Mouse (Mus musculus) left cerebral cortex, postnatal 36 days (tissue): ENCODE measurements around the gene Zfp410. TPM values are rescaled to one million over a fixed set of nuclear protein-coding genes. Genes with fewer than 3 reads are reported as not detected.
"Not testable (repeated sequence)": the region's sequence is repeated elsewhere in the genome, so short reads cannot be mapped to it uniquely, and the experiment has no call there.

Experiments
- DNase-seq, 2 experiments: peaks; one replicate each; pipeline ENCODE4 v3.0.0; 2021 to 2022; ENCODE audit warnings: low spot score in 2 of 2, mixed read lengths in 1 of 2
- intact Hi-C: fragments of 180-260 bp; cut with DNase I; formaldehyde crosslinking; loops from one replicate; pipeline ENCODE4 v1.15.1; 2025
- total RNA-seq, 2 experiments: library from RNA; stranded (reverse); gene quantifications; 2 replicates each; pipeline ENCODE4 v1.2.3; 2021

Zfp410 gene
- total RNA-seq, 2 experiments from 2014 or later: 30.7 to 39.5 TPM

DNA sequence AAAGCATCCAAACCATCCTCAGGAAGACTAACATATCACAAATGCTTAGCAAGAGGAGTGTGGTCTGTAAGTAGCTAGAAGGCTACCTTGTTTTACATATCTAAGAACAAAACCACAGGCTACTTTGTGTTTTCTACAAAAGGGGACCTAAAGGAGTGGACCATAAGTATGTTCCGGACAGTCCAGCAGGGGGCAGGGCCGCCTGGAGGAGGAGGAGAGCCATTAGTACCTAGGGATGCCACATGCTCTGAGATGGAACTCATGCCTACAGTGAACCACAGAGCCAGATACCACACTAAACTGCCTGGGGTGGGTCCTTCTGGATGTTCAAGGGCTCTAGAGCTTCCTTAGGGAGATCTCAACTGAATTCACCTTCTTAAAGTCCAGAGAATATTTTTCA is 30.5 kb downstream of the Zfp410 start:
- intact Hi-C loops: no loop called here
- DNase-seq: no peak

DNA sequence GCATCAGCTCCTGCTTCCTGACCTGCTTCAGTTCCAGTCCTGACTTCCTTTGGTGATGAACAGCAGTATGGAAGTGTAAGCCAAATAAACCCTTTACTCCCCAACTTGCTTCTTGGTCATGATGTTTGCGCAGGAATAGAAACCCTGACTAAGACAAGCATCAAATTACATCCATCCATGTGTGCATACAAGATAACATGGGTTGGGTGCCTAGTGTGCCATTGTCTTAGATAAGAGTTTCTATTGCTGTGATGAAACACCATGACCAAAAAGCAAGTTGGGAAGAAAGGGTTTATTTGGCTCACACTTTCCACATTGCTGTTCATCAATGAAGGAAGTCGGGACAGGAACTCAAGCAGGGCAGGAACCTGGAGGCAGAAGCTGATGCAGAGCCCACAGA is 42.0 kb downstream of the Zfp410 start:
- intact Hi-C loops, DNase-seq: not testable (repeated sequence)

DNA sequence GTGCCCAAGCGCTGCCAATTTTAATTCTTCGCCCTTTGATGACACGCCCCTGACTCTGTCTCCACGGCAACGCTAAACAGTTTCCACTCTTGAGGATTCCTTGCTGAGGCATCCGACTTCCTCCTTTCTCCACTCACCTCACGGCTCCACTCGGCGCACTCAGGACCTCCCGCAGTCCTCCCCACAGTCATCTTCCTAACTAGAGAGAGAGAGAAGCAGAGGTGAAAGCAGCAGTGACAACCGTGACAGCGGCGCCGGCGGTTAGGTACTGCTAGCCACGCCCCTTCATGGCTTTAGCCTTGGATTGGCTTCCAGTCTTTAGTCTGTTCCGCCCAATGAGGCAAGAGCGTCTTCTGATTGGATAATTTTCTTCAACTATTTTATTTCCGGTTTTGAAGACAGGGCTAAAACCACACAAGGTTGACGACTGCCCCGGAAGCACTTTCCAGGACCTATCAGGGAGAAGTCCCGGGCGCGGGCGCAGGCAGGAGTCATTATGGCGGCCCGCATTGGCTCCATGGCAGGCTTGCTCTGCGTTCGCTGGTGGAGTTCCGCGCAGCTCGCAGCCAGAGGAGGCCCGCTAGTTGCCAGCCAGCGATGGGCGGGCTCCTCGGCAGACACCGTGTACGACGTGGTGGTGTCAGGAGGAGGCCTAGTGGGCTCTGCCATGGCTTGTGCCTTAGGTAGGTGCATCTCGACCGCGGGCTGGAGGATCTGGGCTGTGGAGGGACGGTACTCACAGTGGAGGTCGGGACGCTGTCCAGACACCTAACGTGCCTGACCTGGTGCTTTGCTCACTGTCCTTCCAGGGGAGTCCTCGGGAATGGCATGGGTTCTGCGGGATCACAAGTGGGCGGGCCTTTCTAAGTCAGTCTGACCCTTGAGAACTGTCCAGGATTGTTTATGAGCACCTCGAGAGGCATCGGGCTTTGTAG is 45.2 kb downstream of the Zfp410 start, which contains the start of the genes Coq6 and Fam161b:
Coq6 (plus strand) TSS at position 103 of the 935 bp plus-strand sequence.
Fam161b (minus strand) TSS at position 279 of the 935 bp plus-strand sequence.
- intact Hi-C loops: no loop called here
- peak; percentile 93 to 94 for DNase-seq

DNA sequence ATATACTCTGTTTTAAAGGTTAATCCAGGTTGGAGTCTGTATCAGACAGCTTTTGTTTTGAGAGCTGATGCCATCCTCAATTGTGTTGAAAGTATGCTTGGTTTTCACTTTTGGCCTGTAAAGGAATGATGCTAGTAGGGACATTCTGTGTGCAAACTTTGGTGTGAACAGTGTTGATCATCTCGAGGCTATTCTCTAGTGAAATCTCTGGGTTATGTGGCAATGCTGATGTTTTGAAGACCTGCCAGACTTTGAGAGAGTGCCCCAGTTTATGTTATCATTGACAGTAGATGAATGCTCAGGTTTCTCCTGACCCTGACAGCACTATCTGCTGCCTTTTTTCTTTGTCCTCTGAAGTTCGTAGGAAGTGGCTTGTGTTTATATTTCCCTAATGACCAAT is 46.2 kb downstream of the Zfp410 start:
- no peak for DNase-seq
- intact Hi-C loops: no loop called here

DNA sequence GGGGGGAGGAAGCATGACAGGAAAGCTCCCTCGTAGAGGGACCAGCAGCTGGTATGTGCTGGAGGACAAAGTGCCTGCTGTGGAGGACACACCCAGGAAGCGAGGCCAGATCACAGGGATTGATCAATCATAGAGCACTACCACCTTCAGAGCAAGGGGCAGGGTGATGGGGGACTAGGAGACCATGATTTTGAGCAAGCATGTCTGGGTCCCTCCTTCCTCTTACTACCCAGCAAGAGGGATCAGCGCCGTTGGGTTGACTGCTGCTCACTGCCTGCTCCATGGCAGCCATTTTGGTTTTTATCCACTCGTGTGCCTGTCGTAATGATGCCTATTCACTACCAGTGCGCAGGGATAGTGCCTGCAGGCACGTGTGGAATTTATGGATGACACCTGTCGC is 47.6 kb downstream of the Zfp410 start:
- intact Hi-C loops: no loop called here

DNA sequence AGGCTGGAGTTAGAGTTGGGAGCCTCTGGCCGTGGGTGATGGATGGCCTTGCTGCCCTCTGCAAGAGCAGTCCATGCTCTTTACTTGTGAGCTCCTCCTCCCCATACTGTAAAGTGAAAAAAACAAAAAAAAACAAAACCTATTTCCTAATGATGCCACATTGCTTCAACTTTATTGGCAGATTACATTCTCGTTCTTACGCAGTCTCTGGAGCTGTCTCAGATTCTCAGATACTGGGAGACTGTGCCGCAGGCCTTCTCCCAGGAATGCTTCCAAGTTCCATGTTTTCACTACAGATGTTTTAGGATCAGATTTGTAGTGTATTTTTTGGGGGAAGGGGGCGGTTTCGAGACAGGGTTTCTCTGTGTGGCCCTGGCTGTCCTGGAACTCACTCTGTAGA is 48.5 kb downstream of the Zfp410 start:
- intact Hi-C loops: no loop called here
- DNase-seq: no peak

More for the DNA sequence above, 47.6 kb downstream of the Zfp410 start:
- no peak for DNase-seq

DNA sequence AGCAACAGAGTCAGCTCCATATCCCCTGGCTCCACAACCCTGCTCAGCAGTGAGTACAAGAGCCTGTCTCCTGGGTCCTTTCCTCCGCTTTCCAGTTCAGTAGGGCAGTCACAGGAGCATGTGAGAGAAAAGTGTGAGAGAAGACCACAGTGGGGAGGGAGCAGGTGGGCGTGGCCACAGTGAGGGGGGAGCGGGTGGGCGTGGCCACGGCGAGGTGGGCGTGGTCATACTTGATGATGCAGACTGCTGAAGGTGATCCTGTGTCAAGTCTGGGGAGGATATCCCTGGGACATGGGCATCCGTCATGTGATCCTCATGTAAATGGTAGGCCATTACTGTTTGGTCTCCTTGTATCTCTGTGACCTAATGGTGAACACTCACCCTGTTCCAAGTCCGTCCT is 50.3 kb downstream of the Zfp410 start:
- DNase-seq: no peak
- intact Hi-C loops: no loop called here

DNA sequence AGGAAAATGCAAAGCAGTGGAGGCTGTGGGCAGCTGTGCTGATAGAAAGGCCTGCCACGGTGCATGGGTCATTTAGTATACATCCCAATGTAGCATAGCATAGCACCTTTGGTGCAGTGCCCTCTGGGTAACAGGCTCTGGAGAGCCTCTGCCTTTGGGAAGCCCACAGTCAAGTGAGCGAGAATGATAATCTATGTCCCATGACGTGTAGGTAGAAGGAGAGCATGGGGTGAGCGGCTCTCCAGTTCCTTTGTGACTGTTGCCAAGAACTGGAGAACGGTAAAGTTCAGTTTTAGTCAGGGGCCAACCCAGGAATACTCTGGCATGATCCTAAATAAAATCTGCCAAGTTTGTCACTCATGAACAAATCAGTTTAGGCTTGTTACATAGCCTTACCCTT is 55.0 kb downstream of the Zfp410 start:
- intact Hi-C loops: no loop called here

DNA sequence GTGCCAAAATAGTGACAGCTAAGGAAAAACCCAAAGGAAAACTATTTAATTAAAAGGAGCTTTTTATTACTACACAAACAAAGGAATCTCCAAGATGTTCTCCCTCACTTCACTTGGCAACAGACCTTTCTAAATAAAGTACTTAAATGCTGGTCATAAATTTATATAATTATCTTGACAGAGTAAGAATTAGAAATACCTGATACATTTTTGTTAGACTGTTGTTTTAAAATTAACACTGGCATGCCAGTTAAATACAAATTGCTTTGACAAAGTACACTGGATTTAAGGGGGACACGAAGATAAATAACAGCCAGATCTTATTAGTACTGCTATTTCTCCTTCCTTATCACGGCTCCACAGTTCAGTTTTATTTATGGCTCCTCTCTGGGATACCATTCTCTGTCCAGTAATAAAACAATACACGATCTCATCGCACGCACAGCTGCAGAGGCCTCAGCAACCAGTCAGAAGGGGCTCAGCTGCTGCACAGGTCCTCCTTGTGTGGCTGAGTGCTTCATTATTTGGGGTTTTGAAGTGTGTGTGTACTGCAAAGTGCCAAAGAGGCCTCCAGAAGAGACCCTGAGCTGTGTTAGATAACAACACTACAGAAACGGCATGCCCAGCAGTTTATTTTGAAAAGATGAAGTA is 57.3 kb downstream of the Zfp410 start:
- DNase-seq: no peak
- intact Hi-C loops: no loop called here

More for the DNA sequence above, 55.0 kb downstream of the Zfp410 start:
- DNase-seq: no peak

DNA sequence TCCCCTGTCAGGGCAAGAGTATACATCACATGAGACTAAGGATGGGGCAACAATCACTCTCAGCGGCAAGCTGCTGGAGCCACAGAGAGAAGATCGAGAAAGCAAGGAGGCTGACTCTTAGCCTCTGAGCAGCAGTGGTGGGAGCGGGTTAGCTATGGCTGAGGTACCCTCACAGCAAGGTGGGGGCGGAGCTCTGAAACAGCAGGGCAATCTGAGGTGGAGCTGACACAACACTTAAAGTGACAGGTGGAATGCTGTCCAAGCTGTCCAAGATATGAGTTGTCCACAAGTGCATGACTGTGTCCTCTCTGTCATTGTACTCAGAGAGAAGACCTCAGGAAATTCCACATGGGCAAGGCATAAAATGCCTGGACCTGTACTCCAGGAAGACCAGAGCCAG is 65.7 kb downstream of the Zfp410 start:
- no peak for DNase-seq
- intact Hi-C loops: no loop called here

DNA sequence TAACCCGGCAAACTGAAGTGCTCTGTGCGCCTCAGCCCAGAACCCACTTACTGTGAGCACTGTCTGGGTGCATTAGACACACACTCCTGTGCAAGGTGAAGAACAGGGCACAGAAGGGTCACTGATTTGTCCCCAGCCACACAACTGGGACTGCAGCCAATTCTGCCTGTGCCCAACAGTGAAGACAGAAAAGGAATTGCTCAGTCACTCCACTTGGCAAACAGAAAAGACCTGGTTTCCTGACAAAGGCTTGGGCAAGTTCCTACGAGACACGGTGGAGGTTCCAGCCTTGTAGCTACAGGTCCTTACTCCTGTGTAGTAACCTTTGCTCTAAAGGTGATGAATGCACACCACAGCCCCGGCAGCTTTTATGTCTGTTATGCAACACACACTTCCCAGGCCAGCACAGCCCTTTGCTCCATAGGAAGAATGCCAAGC is 68.0 kb downstream of the Zfp410 start:
- intact Hi-C loops: no loop called here
- no peak for DNase-seq

DNA sequence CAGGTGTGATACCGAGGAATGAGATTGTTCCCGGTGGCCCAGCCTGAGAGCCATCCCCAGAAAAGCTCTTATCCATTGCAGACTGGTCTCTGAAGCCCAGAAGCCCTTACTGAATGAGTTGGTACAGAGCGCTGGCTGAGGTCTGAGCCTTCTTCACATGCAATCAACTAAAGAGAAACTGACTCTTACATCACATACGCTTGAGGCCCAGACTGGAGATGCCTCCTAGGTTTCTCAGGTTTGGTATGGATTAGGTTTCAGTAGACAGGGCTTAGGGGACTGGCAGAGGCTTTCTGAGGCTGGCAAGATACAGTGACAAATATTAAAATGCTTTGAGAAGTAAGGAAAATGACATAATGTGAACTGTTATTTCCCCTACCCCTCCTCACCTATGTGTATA is 68.8 kb downstream of the Zfp410 start:
- intact Hi-C loops: no loop called here

DNA sequence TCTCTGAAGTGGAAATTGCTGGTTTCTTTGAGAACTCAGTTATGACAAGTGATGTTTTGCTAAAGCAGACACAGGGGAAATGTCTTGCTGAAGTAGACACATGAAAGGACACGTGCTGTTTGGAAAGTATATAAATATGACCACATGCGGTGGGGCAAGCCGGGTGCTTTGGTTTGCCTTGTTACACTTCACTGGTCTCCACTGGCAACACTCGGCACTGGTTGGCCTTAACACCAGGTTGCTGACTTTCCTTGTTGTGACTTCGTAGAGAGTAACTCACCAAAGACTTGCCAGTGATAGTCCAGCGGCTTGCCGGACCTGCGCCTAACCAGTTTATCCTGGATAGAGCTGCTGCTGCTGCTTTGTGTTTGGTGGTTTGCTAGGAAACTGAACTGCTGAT is 71.4 kb downstream of the Zfp410 start:
- intact Hi-C loops: no loop called here
- no peak for DNase-seq

More for the DNA sequence above, 68.8 kb downstream of the Zfp410 start:
- no peak for DNase-seq

DNA sequence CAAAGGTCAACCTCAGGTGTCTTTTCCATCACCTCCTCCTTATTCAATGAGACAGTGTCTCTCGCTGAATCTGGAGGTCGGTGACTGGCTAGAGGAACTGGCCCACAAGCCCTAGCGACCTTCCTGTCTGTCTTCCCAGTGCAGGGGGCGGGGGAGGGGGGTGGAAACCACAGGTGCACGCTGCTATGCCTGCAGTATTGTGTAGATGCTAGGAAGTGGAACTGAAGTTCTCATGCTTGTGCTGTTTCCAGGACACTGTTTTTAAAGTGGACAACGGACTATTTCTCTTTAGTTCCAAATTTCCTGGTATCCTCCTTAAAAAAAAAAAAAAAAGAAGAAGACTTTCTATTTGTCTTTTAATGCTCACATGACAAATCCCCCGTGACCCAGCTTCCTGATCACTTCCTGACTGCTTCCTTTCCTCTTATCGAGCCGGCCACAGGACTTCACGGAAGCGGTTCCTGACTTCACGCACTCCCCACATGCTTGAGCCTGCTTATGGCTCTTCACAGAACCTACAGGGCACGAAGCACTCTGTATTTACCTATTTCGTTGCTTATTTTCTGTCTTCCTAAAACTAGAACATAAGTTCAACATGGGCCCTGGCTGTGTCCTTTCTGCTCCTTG is 72.2 kb downstream of the Zfp410 start:
- no peak for DNase-seq
- intact Hi-C loops: no loop called here

DNA sequence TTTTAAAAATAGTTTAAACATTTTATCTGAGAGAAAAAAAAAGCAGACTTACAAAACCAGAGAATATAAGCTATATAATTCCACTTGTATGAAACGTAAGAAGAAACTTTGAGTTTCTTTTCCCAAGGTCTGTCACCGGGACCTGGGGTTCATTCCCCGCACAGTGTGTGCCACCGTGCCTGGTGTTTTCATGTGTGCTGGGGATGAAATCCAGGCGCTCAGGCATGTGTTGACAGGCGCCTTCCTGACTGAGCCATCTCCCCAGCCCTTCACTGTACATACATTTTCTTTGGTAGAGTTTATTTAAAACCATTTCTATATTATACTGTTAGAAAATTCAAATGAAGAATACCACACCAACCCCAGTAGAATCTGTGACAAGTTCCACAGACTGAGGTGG is 73.7 kb downstream of the Zfp410 start:
- intact Hi-C loops: no loop called here
- DNase-seq: no peak

DNA sequence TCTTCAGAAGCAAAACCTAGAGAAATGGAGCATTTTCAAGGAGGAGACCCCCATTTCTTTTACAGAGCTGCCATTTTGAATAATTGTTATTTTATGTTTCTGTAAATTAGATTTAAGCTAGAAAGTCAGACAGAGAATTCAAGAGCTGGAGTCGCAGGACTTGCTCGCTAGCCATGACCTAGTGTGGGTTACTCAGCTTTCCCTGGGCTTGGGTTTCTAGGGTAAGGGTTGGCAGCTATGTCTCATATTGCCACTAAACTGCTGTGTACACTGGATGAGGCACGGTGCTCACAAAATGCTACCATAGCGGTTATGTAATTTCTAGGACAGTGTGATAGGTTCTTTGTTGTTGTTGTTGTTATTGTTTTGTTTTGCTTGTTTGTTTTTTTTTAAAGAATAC is 76.0 kb downstream of the Zfp410 start:
- intact Hi-C loops: no loop called here
- no peak for DNase-seq
